Mouse (Mus musculus) stomach, postnatal 0 days (tissue): Measurements from ENCODE around the gene Hoxc4. TPM values are rescaled to one million over a fixed set of nuclear protein-coding genes. Genes with fewer than 3 reads are reported as not detected.
A peak's percentile ranks its signal among the peaks of the same experiment; 100 is the strongest.

ENCODE experiments used
- ATAC-seq: fragments of 200-750 bp; cut with Nextera tagmentation; 2 replicates; pipeline ENCODE4 v1.8.0; 2017; ENCODE audit not compliant: low FRiP score, low TSS enrichment
- DNase-seq: peaks from one replicate; pipeline ENCODE4 v3.0.0-alpha.2; 2016; ENCODE audit warnings: low spot score
- H3K27ac ChIP-seq: fragments of 300-500 bp; sonication (generic); replicated peaks from 2 replicates; pipeline ENCODE4 v1.5.1; 2014; ENCODE audit warnings: mild to moderate bottlenecking, control low read depth
- H3K27me3 ChIP-seq: fragments of 300-500 bp; sonication (generic); 2 replicates; pipeline ENCODE4 v1.6.1; 2014; ENCODE audit warnings: low read length; ENCODE audit not compliant: control insufficient read depth, insufficient read depth
- H3K36me3 ChIP-seq: fragments of 300-500 bp; sonication (generic); 2 replicates; pipeline ENCODE4 v1.6.1; 2014; ENCODE audit warnings: low read length, mixed read lengths; ENCODE audit not compliant: control insufficient read depth, insufficient read depth
- H3K4me1 ChIP-seq: fragments of 300-500 bp; sonication (generic); replicated peaks from 2 replicates; pipeline ENCODE4 v1.6.1; 2014; ENCODE audit warnings: antibody characterized with exemption; ENCODE audit not compliant: control insufficient read depth, insufficient read depth
- H3K4me2 ChIP-seq: fragments of 300-500 bp; sonication (generic); replicated peaks from 2 replicates; pipeline ENCODE4 v1.6.1; 2014; ENCODE audit warnings: low read depth, mild to moderate bottlenecking, control low read depth, moderate library complexity
- H3K4me3 ChIP-seq: fragments of 300-500 bp; sonication (generic); 2 replicates; pipeline ENCODE4 v1.5.1; 2014; ENCODE audit warnings: low read depth, low read length, control low read depth
- H3K9ac ChIP-seq: fragments of 300-500 bp; sonication (generic); 2 replicates; pipeline ENCODE4 v1.6.1; 2014; ENCODE audit warnings: mild to moderate bottlenecking, low read length, control low read depth, mixed read lengths
- H3K9me3 ChIP-seq: fragments of 300-500 bp; sonication (generic); 2 replicates; pipeline ENCODE4 v1.6.1; 2016; ENCODE audit warnings: low read length; ENCODE audit not compliant: control insufficient read depth
- CTCF ChIP-seq: IDR thresholded peaks from 2 replicates; pipeline ENCODE4 v1.5.1; 2016; ENCODE audit warnings: antibody characterized with exemption, low read depth, mild to moderate bottlenecking, moderate library complexity
- EP300 ChIP-seq: optimal IDR thresholded peaks from 2 replicates; pipeline ENCODE3; 2016; ENCODE audit warnings: antibody characterized with exemption
- WGBS: fragments of 180-500 bp; shearing (Covaris S2); extraction: QIAGEN DNeasy Blood & Tissue Kit; methylation state at CpG from one replicate; pipeline ENCODE4 v1.1.7; 2014; 5-methylcytosine and 5-hydroxymethylcytosine counted together
- polyA plus RNA-seq: library from polyadenylated mRNA; unstranded; fragments of >200 nt; fragmentation: Nextera tagmentation; extraction: Ambion mirVana; gene quantifications from 2 replicates; pipeline ENCODE4 v1.2.1, GENCODE M21; 2015

The Hoxc4 gene
- polyA plus RNA-seq, 1 experiment from 2014 or later = 10.4 TPM

- 6% methylated on average over 22 of the region's 28 CpGs for WGBS
- Histone ChIP-seq H3K27me3 (0 out of 2 replicates have a peak, but pooled peaks cover 2% of the 10 kb centered on the region), H3K9ac (peak overlapping the region; percentile 75), H3K36me3 (no peaks in the 10 kb centered on the region), H3K9me3 (no peaks in the 10 kb centered on the region), H3K4me2 (peak overlapping the region; percentile 70), H3K27ac (peak overlapping the region; percentile 90), H3K4me3 (peak overlapping the region; percentile 54), H3K4me1 (no peaks in the 10 kb centered on the region)
- ATAC-seq (peak; percentile 41; the same call in 1 of the 2 replicates), DNase-seq (no peak)
- no peak for TF ChIP-seq EP300
- TF ChIP-seq CTCF = no peak
Observed at GRCm38 (mm10) chr15:103015009-103015399, 3.7 kb upstream of the Hoxc4 start.

GRCm38 (mm10) chr15:103015406-103016166 lies 3.1 kb upstream of the Hoxc4 start:
- peak overlapping the region; percentile 90 for H3K27ac ChIP-seq
- no peaks in the 10 kb centered on the region for H3K9me3 ChIP-seq
- no peak for DNase-seq
- H3K4me1 ChIP-seq = no peaks in the 10 kb centered on the region
- peak overlapping the region; percentile 54 for H3K4me3 ChIP-seq
- H3K27me3 ChIP-seq = no peaks in the 10 kb centered on the region
- H3K4me2 ChIP-seq = peak overlapping the region; percentile 70
- ATAC-seq = 0 out of 2 replicates have a peak, but pooled peaks have one; percentile 30
- no peaks in the 10 kb centered on the region for H3K36me3 ChIP-seq
- peak overlapping the region; percentile 75 for H3K9ac ChIP-seq
- no peak for TF ChIP-seq EP300
- TF ChIP-seq CTCF = no peak
- WGBS = 21% methylated on average over 19 of the region's 19 CpGs

- 18% methylated on average over 8 of the region's 8 CpGs for WGBS
Observed at GRCm38 (mm10) chr15:103020899-103021418, 2.2 kb downstream of the Hoxc4 start.

GRCm38 (mm10) chr15:103021544-103021943 lies 2.8 kb downstream of the Hoxc4 start:
- no peaks in the 10 kb centered on the region for H3K36me3 ChIP-seq
- peak overlapping the region; percentile 10; the same call in 1 of the 2 replicates for H3K4me3 ChIP-seq
- WGBS = 22% methylated on average over 8 of the region's 8 CpGs
- H3K4me2 ChIP-seq = peak overlapping the region; percentile 27; the same call in 1 of the 2 replicates
- no peaks in the 10 kb centered on the region for H3K9me3 ChIP-seq
- ATAC-seq (no peak), DNase-seq (no peak)
- no peak overlapping the region for H3K27ac ChIP-seq
- no peaks in the 10 kb centered on the region for H3K4me1 ChIP-seq
- TF ChIP-seq CTCF (no peak), EP300 (no peak)
- H3K27me3 ChIP-seq = no peaks in the 10 kb centered on the region
- no peak overlapping the region for H3K9ac ChIP-seq

More at GRCm38 (mm10) chr15:103020899-103021418, 2.2 kb downstream of the Hoxc4 start:
- Histone ChIP-seq H3K4me1 (no peaks in the 10 kb centered on the region), H3K4me3 (peak overlapping the region; percentile 10; the same call in 1 of the 2 replicates), H3K9ac (no peak overlapping the region), H3K4me2 (peak overlapping the region; percentile 27; the same call in 1 of the 2 replicates), H3K9me3 (no peaks in the 10 kb centered on the region), H3K27me3 (no peaks in the 10 kb centered on the region), H3K27ac (no peak overlapping the region), H3K36me3 (no peaks in the 10 kb centered on the region)
- no peak for ATAC-seq
- DNase-seq = no peak
- TF ChIP-seq EP300 (no peak), CTCF (no peak)

GRCm38 (mm10) chr15:103024131-103024530 lies 5.4 kb downstream of the Hoxc4 start:
- no peaks in the 10 kb centered on the region for H3K27me3 ChIP-seq

More at GRCm38 (mm10) chr15:103024131-103024530, 5.4 kb downstream of the Hoxc4 start:
- no peak overlapping the region for H3K27ac ChIP-seq
- H3K4me3 ChIP-seq = no peak overlapping the region
- no peaks in the 10 kb centered on the region for H3K9me3 ChIP-seq
- H3K4me2 ChIP-seq = no peak overlapping the region
- ATAC-seq (no peak), DNase-seq (no peak)
- no peak overlapping the region for H3K9ac ChIP-seq
- no peaks in the 10 kb centered on the region for H3K36me3 ChIP-seq
- no peak for TF ChIP-seq EP300
- WGBS = 39% methylated on average over 2 of the region's 2 CpGs
- H3K4me1 ChIP-seq = no peaks in the 10 kb centered on the region
